Mouse (Mus musculus) gastrocnemius, postnatal 4 days (tissue): ENCODE results near the gene Slc22a4. TPM values are rescaled to one million over a fixed set of nuclear protein-coding genes. Genes with fewer than 3 reads are reported as not detected.

Experiments
- total RNA-seq, 2 experiments: library from RNA; stranded (reverse); gene quantifications; 2 replicates each; pipeline ENCODE4 v1.2.3; 2021

Gene Slc22a4
- total RNA-seq, 2 experiments from 2014 or later = 0.83 to 1.1 TPM

Other genes with a start within 250 kb of the Slc22a4 start
- 1 to 10 TPM; 3.2 to 4.6 TPM for gene Gm12216, start 168.8 kb downstream of the Slc22a4 start, total RNA-seq
- gene Slc22a5, start 136.4 kb downstream of the Slc22a4 start, total RNA-seq = 1 to 10 TPM; 8.6 to 8.8 TPM
- 1 to 10 TPM; 3.3 to 3.6 TPM for gene Slc22a21, start 47.8 kb downstream of the Slc22a4 start, total RNA-seq
- 10 to 100 TPM; 65.2 to 67.1 TPM for gene Pdlim4, start 40.9 kb upstream of the Slc22a4 start, total RNA-seq
- 10 to 100 TPM; 37.1 to 40.3 TPM for gene P4ha2, start 72.0 kb upstream of the Slc22a4 start, total RNA-seq
- not detected for gene Csf2, start 221.6 kb upstream of the Slc22a4 start, total RNA-seq
- not detected for gene Il3, start 239.2 kb upstream of the Slc22a4 start, total RNA-seq